Mouse (Mus musculus): ENCODE measurements around the gene Rab30.

Rab30 gene

GRCm38 (mm10) chr7:92842254-92842653, 100.9 kb downstream of the Rab30 start:
- DNase-seq (ENCODE audit: low spot score in 2 of 2): no peak

- DNase-seq (ENCODE audit: low spot score in 2 of 2): no peak
Observed at GRCm38 (mm10) chr7:92848246-92848645, 106.8 kb downstream of the Rab30 start.

- no peak for DNase-seq (ENCODE audit: low spot score in 2 of 2)
Observed at GRCm38 (mm10) chr7:92866526-92866925, 125.1 kb downstream of the Rab30 start.

GRCm38 (mm10) chr7:92870161-92870560, 128.8 kb downstream of the Rab30 start:
- no peak for DNase-seq (ENCODE audit: low spot score in 2 of 2)

DNA sequence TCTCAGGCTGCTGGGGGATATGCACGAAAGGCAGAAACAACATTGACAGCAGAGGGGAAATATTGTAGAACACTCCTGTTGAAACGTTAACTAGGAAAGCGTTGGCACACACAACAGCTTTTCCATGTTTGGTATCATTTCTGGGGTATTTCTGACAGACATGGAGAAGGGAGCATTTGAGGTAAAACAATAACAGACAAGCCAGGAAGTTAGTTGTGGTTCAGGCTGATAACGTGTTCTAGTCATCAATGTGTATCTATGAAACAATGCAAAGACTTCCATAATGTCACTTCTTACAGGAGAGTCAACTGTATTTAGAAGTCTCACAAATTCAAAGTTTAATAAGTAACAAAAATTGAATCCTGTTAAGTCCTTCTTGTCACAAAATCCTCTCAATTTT, 130.2 kb downstream of the Rab30 start:
- DNase-seq (ENCODE audit: low spot score in 2 of 2): no peak

DNA sequence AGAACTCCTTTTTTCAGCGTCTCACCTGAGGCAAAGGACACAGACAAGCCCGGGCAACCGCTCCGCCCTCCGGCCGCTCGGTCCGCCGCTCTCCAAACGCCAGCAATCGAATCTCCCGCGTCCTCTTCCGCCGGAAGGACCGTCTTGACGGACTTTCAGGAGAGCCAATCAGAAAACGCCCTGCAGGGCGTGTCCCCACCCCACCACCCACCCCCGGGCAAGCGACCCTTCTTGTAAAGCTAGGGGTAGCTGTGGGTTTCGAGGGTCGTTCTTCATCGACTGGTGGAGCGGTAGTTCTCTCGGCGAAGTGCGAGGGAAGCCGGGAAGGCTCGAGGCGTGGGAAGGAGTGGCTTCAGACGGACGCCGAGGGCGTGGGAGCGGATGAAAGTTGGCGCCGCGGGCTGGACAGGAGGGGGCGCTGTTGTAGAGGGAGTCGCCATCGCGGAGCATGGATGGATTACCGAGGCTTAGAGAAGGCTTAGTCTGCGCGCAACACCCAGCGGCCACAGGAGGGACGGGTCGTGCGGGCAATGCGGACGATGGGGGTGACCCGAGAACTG, 132.8 kb downstream of the Rab30 start, which contains the start of the genes Ddias and Prcp:
Gene Ddias, minus strand, starts transcription at position 132 of the 560 bp plus-strand sequence.
Gene Prcp, plus strand, starts transcription at position 355 of the 560 bp plus-strand sequence.
- DNase-seq (ENCODE audit: low spot score in 2 of 2): peak; percentile 90 to 95

DNA sequence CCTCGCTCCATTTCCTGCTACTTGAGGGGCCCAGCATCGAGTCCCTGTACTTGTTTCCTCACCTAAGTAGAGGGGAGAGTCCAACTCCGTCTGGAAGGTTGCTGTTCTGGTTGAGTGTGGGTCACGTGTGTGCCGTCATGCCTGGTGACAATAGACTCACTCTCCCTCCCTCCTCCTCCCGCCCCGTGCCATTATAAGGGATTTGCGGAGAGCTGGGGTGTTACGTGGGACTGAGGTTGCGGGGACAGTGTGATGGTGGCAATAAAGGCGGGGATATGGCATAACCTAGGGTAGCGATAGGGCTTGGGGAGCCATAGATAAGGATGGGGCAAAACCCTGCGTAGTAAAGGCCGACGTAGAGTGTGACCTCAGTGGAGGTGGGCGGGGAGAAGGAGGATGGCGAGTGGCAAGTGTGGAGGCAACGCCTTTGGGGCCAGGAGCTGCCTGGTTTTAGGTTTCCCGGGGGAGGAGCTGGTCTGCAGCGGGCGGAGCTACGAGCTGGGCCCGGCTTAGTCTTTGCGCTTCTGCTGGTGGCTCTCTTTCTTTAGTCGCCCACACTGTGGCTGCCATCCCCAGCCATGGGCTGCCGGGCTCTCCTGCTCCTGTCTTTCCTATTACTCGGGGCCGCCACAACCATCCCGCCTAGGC, 133.5 kb downstream of the Rab30 start:
- peak; percentile 89 to 90 for DNase-seq (ENCODE audit: low spot score in 2 of 2)

DNA sequence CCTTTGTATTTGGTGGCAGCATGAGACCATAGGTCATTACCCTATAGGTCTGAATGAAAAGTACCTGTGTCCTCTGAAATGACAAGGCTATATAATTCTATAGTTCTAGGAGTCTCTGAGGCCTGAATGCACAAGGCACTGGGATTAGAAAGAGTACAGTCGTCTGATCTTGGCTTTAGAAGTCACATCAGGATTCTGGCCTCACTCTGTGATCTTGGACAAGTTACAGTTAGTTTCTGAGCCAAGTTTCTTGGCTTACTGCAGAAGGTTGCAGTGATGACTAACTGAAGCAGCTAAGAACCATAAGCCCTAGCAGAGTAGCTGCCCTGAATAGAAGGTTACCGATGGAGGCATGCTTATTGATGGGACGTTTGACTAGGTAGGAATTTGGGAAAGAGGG, 134.7 kb downstream of the Rab30 start:
- DNase-seq (ENCODE audit: low spot score in 2 of 2): no peak

DNA sequence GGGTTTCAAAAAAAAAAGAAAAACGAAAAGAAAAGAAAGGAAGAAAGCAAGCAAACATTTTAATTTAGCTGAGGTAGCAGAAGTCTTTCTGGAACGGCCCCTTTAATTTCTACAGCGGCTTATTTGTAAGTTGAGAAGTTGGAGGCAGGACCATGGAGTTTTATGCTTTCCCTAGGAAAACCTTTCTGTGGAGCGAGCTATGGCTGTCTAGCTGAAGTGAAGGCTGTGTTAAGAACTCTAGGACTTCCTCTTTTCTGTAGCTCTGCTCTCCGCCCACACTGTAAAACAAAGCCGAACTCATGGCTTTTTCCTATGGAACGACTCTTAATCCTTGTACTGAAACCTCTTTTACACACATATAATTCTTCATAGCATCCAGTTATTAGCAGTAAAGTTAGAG, 135.1 kb downstream of the Rab30 start:
- DNase-seq (ENCODE audit: low spot score in 2 of 2): no peak

DNA sequence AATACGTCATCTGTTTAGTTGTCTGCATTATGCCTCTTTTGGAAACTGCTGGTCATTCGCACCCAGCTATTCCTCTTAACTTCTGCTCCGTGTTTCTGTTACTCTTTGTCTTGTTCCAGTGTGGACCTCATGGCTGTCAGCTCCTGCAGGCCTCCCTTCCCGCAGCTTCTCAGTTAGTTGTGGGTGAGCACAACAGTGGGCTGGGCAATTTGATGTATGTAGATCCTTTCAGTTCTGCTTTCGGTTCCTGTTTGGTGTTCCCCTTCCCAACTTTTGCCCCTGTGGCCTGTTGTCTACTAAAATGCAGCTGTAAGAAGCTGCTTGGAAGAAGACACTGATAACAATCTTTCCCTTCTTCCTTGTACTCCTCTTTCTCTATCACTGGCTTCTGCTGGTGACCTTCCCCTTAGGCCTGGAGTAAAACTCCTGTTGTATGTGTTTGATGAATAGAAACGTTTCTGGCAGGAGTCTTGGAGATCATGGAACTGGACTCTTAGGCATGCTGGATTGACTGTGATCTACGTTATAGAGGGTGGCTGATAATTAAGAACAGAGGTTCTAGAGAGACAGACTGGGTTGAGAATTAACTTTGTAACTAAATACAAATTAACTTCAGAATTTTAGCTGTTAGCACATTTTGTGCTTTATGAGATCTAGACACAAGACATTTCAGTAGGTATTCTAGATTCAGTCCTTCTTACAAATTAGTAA, 137.3 kb downstream of the Rab30 start:
- no peak for DNase-seq (ENCODE audit: low spot score in 2 of 2)

DNA sequence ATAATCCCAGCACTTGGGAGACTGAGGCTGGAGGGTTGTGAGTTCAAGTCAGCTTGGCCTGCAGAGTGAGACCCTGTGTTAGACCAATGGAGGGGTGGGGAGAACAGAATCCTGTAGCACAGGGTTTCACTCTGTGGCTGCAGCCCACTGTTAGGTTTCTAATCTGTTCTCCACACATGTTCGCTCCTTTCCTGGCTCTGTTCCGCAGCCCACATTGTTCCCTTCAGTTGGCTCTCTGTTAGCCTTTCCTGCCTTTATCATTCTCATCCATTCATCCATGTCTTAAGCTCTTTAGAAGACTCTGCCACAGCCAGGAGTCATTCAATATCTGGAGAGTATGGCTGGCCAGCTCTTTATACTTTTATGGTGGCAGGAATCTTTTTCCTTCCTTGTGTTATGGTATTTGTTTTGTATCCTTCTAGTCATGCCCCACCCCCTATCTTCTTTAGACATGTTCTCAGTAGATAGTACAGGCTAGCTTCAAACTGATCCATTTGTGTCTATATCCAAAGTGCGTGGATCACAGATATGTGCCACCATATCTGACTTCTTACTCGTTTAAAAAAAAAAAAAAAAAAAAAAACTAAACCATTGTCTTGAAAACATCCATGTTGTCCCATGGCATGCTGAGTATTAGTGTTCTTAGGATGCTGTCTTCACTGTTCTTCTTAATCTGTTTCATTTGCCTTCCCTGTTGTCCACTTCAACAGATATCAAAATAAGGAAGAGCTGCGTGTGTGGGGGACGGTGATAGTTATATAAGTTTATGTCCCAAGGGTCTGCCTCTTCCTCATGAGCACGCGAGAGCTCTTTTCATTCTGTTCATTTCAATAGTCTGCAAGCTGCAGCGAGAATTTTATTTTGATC, 142.7 kb downstream of the Rab30 start:
- DNase-seq (ENCODE audit: low spot score in 2 of 2): no peak

DNA sequence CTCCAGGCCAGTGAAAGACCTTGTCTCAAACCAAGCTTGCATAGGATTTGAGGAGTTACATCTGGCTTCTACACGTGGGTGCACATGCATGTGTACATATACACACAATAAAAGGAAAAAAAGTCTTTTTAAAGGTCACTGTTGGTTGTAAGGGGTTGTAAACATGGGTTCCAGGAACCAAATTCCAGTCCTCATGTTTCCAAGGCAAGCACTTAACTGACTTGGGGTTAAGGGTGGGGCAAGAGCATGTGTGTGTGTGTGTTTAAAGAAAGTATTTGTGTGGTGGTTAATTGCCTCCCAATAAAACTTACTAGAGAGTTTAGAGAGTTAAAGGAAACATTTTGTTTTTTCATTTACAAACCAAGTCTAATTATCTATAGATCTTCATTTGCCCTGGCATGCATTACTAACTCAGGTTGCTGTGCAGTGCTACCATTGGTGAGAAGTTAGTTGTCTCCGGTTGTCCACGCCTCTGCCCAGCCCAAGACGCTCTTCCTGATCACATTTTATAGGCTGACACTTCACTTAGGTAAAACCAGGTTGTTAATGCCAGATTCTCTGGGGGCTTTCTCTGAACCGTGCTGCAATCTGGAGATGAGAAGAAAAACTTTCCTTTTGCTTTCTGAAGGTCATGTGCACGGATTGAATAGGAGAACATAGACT, 143.7 kb downstream of the Rab30 start:
- no peak for DNase-seq (ENCODE audit: low spot score in 2 of 2)

DNA sequence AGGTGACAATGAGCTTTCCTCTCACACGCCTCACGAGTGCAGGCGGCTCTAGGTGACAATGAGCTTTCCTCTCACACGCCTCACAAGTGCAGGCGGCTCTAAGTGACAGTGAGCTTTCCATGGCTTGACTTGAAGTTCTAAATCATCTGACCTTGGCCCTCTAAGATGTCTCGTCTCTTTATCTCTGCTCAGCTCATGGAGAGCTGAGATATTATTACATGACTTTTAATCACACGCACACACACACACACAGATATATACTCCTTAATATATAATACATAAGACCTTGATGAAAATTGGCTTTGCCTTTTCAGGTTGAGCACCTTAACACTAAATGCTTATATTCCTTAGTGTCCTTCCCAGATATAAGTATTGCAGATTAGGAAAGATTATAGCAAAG, 145.4 kb downstream of the Rab30 start:
- no peak for DNase-seq (ENCODE audit: low spot score in 2 of 2)

GRCm38 (mm10) chr7:92887230-92887629, 145.8 kb downstream of the Rab30 start:
- DNase-seq (ENCODE audit: low spot score in 2 of 2): no peak

DNA sequence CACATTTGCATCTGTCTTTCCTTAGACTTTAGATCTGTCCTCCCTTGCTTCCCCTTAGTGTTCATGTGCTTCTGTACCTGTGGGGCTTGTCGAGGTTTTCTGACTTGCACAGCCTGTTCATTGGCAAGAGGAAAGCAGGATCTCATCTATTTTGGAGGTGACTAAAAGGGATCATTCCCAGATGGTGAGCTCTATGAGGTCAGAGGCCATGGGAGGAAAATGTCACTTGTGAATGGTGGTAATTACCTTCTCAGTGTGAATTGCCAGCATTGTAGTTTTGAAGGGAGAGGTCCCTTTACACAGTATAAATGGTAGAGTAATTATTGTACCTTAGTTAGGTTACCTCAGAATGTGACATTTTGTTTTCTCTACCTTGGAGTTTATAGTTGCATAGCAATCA, 148.8 kb downstream of the Rab30 start:
- no peak for DNase-seq (ENCODE audit: low spot score in 2 of 2)

GRCm38 (mm10) chr7:92890618-92891230, 149.3 kb downstream of the Rab30 start:
- no peak for DNase-seq (ENCODE audit: low spot score in 2 of 2)

- no peak for DNase-seq (ENCODE audit: low spot score in 2 of 2)
Observed at GRCm38 (mm10) chr7:92893478-92893877, 152.1 kb downstream of the Rab30 start.
